Mouse (Mus musculus): ENCODE measurements at regions not wholly inside any gene's neighbourhood (a gene's known extent, or its start where the extent isn't known, plus 50 kb on each side); places are given as distances from the start of the nearest gene placed in this dataset.

GRCm38 (mm10) chr2:3925199-3925598, 92.3 kb upstream of the Frmd4a start:
- TF ChIP-seq CTCF (IDR thresholded peaks at IDR 0.05; ENCODE audit: extremely low read depth, insufficient read depth, insufficient read length, insufficient replicate concordance) (no peak), POLR2A (IDR thresholded peaks at IDR 0.05; ENCODE audit: low read depth, low read length) (no peak)
